Mouse (Mus musculus): Measurements from ENCODE around the gene Rps6ka2. TPM values are rescaled to one million over a fixed set of nuclear protein-coding genes. Genes with fewer than 3 reads are reported as not detected.
"Not testable (repeated sequence)": the region's sequence is repeated elsewhere in the genome, so short reads cannot be mapped to it uniquely, and the experiment has no call there.

The Rps6ka2 gene
- polyA plus RNA-seq, 1 experiment from 2014 or later = 12.9 TPM

DNA sequence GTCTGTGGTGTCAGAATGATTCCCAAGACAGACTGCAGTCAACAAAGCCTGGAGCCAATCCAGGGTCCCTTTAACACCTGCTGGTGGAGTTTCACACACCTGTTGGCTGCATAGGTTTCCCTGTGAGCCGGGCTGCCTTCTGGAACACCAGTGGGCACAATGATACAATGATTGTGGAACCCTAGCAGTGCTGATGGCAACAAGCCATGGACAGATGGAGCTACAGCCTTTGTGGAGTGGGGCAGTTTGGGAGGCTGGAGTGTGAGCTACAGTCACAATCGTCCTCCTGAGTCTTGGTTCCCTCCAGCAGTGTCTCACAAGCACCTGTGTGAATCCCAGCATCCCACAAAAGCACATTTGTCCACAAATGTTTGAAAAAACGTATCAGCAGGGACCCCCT, 178.8 kb downstream of the Rps6ka2 start:
- H3K4me2 ChIP-seq; H3K9ac ChIP-seq; H3K4me1 ChIP-seq; H3K36me3 ChIP-seq; H3K27me3 ChIP-seq; H3K9me3 ChIP-seq; ATAC-seq (ENCODE audit: borderline replicate concordance, extremely low read depth, low FRiP score, low TSS enrichment); H3K4me3 ChIP-seq; H3K27ac ChIP-seq: not testable (repeated sequence)
- WGBS = 58% methylated on average over 2 of the region's 3 CpGs

DNA sequence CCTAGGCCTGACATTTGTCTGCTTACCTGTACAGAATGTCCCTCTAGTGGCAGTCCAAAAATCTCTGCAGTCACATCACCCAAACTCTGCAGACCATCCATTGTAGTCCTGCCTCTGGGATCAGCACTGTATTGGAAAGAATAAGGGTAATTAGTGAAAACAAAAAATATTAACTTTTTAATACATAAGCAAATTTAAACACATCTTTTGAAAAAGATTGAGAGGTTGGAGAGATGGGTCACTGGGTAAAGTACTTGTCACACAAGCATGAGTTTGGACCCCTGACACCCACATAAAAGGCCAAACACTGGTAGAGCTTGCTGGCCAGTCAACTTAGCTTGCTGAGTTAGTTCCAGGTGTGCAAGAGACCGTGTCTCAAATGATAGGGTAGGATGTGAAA, 182.7 kb downstream of the Rps6ka2 start, which contains the start of gene Ttll2:
Ttll2 (minus strand) TSS at position 101 of the 400 bp plus-strand sequence.
- H3K4me1 ChIP-seq; H3K9ac ChIP-seq; H3K27ac ChIP-seq; H3K36me3 ChIP-seq; H3K27me3 ChIP-seq; H3K4me2 ChIP-seq; ATAC-seq (ENCODE audit: borderline replicate concordance, extremely low read depth, low FRiP score, low TSS enrichment); H3K9me3 ChIP-seq; H3K4me3 ChIP-seq: not testable (repeated sequence)
- 87% methylated on average over 1 of the region's 1 CpGs for WGBS

Other genes with a start within 250 kb of the Rps6ka2 start
- 40.7 and 43.5 TPM in 2 replicates for gene Rsph3b, start 221.4 kb upstream of the Rps6ka2 start, polyA plus RNA-seq (2015; fragmentation: Nextera tagmentation; extraction: Ambion mirVana)
- 49.3 and 54.2 TPM in 2 replicates for gene Tagap1, start 209.0 kb upstream of the Rps6ka2 start, polyA plus RNA-seq (2015; fragmentation: Nextera tagmentation; extraction: Ambion mirVana)
- 272 and 279 TPM in 2 replicates for gene Rnaset2b, start 199.5 kb upstream of the Rps6ka2 start, polyA plus RNA-seq (2015; fragmentation: Nextera tagmentation; extraction: Ambion mirVana)
- gene Gm49721, start 191.2 kb upstream of the Rps6ka2 start, polyA plus RNA-seq (2015; fragmentation: Nextera tagmentation; extraction: Ambion mirVana) = 0.24 TPM in 1 of 2 replicates, not detected in the other
- gene Gm1604a, start 144.5 kb upstream of the Rps6ka2 start, polyA plus RNA-seq (2015; fragmentation: Nextera tagmentation; extraction: Ambion mirVana) = not detected in 2 replicates
- 0.09 TPM in 1 of 2 replicates, not detected in the other for gene Tcp10a, start 154.5 kb downstream of the Rps6ka2 start, polyA plus RNA-seq (2015; fragmentation: Nextera tagmentation; extraction: Ambion mirVana)
- gene Ttll2, start 182.6 kb downstream of the Rps6ka2 start, polyA plus RNA-seq (2015; fragmentation: Nextera tagmentation; extraction: Ambion mirVana) = not detected in 2 replicates
- not detected in 2 replicates for gene Gm49630, start 201.9 kb downstream of the Rps6ka2 start, polyA plus RNA-seq (2015; fragmentation: Nextera tagmentation; extraction: Ambion mirVana)
- gene Unc93a2, start 215.3 kb downstream of the Rps6ka2 start, polyA plus RNA-seq (2015; fragmentation: Nextera tagmentation; extraction: Ambion mirVana) = not detected in 2 replicates

Data from lung, embryonic 15.5 days (tissue).